Mouse (Mus musculus) testis, adult 2 months (tissue): Measurements from ENCODE around the gene Tmem30a.

Experiments used
- CTCF ChIP-seq: fragments of 200-500 bp; IDR thresholded peaks from 2 replicates; pipeline ENCODE4 v1.5.1; 2012; ENCODE audit warnings: low read depth, mild to moderate bottlenecking, inconsistent platforms, low read length, moderate library complexity; ENCODE audit not compliant: control insufficient read depth, insufficient read depth, insufficient replicate concordance
- POLR2A ChIP-seq: fragments of 200-500 bp; IDR thresholded peaks from 2 replicates; pipeline ENCODE4 v1.6.1; 2012; ENCODE audit warnings: low read depth, mild to moderate bottlenecking, inconsistent platforms, low read length, moderate library complexity; ENCODE audit not compliant: control insufficient read depth

DNA sequence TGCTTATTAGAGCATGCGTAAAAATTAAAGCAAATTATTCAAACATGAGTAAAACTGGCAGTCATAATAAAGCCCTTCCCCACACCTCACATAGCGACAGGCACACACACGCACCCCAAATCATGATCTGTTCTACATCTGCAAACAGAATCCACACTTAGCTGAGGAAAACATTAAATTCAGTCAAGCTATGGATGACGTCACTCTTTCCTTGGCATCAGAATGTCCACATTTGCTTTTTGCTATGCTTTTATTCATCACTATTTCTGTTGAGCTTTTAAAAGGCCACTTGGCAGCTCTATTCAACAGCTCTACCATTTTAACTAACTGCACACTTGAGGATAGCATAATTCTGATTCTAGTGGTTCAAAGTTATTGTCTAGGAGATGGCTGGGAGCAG is 21.3 kb upstream of the Tmem30a start:
- TF ChIP-seq CTCF (no peak), POLR2A (no peak)
